Mouse (Mus musculus): ENCODE measurements at regions not wholly inside any gene's neighbourhood (a gene's known extent, or its start where the extent isn't known, plus 50 kb on each side); places are given as distances from the start of the nearest gene placed in this dataset.
A peak's percentile ranks its signal among the peaks of the same experiment; 100 is the strongest.
"Not testable (repeated sequence)": the region's sequence is repeated elsewhere in the genome, so short reads cannot be mapped to it uniquely, and the experiment has no call there.

- DNase-seq (ENCODE audit: low spot score in 2 of 2) = no peak
Observed at GRCm38 (mm10) chr4:5590531-5590930, 797.4 kb upstream of the Impad1 start.

DNA sequence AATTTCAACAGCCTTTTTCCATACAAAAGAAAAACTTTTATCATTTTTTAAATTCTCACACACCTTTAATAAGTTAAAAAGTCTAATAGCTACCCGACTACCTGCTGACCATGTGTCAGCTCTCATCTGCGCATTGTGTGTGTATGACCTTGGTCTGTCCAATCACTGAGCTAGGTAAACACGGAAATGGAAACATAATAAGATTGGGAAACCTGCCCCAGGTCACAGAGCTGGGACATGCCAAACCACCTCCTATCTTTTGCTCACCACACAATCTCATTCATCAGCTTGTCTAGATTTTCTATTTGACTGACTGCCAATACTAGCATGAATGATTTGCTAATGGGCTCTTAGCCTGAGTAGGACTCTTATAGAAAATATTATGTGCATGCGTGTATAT lies 794.3 kb upstream of the Impad1 start:
- DNase-seq (ENCODE audit: low spot score in 2 of 2) = no peak

- DNase-seq (ENCODE audit: low spot score in 2 of 2) = no peak
Observed at GRCm38 (mm10) chr4:5585205-5585604, 792.0 kb upstream of the Impad1 start.

DNA sequence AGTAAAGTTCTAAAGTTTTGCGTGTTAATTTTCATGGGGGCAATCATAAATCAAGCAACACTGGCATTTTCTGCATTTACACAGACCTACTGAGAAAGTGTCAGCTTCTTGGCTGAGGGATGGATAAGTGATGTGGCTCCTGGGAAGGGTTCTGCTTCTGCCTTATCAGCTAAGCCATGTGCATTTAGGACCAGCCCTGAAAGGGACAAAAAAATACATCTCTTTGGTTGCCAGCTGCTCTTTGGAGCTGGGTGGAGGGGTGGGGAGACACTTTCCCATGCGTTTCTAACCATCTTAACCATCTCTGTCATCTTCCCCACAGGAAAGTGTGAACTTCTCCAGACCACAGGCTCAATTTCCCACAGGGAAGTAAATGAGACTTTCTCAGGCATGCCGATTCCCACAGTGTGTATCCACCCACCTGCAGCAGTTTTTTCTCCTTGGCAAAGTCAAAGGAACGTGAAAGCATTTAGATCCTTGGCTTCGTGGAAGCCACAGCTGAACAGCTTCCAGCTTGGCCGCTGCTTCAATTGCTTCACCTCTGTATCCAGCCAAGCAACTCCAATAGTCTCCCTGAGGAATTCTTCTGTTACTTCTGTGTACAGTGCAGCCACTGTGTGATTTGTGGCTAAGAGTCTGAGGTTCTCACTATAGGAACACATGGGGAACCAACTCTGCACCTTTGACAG lies 791.0 kb upstream of the Impad1 start:
- peak in 1 of 2 experiments; percentile 24 for DNase-seq (ENCODE audit: low spot score in 2 of 2)

GRCm38 (mm10) chr4:5568076-5568475 lies 774.9 kb upstream of the Impad1 start:
- no peak for DNase-seq (ENCODE audit: low spot score in 2 of 2)

DNA sequence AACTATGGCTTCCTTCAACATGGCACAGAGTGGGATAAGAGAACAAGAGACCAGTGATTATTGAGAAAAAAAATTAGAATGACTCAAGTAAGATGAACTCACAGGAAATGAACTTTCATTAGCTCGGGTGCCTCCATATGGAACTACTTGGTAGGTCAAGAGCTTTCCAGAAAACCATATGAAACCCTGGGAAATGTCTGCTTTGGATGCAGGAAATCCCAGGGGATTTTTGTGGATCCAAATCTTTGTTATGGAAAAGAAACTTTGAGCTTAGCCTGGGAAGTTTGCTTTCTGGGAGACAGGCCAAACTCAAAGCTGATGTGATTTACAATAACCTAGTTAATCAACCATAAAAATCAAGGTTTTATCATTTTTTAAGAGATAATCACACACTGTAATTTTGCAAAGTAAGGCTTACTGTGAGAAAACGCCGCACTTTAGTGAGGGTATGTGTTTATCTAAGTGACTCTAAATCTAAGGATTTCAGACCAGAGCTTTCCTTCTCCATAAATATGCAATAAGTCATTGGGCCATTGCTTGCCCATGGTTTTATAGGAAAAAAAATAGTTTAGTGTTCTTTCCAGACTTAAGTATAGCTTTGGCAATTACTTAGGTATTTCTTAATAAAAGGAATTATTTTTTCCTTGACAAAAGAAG lies 767.0 kb upstream of the Impad1 start:
- DNase-seq (ENCODE audit: low spot score in 2 of 2) = peak in 1 of 2 experiments; percentile 18

DNA sequence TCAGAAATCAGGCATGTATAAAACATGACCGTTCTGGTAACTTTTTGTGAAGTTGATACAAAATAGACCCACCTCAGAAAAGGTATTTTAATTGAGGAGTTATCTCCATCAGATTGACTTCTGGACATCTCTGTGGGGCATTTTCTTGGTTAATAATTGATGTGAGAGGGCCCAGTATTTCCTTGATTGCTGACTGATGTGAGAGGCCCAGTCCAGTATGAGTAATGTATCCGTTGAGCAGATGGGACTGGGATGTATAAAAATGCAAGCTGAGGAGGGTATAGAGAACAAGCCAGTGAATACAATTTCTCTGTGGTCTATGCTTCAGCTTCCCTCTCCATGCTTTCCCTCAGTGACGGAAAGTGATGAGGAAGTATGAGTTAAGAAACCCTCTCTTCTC lies 747.0 kb upstream of the Impad1 start:
- no peak for DNase-seq (ENCODE audit: low spot score in 2 of 2)

DNA sequence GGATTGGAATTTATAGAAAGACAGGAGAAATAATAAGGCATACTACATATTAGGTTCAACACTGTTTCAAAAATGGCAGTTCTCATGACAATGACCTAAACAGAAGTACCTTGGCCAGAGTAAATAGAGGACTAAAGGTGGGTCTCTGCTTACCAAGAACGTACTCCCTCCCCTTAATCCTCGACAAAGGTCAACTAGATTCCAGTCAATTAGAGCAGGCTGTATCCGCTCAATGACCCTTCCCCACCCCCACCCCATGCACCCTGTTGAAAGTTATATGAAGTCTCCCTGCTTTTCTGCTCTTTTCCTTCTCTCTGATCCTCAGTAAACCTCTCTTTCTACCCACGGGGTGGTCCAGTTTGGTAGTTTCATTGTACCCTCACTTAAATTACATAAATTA lies 737.3 kb upstream of the Impad1 start:
- no peak for DNase-seq (ENCODE audit: low spot score in 2 of 2)

- DNase-seq (ENCODE audit: low spot score in 2 of 2) = no peak
Observed at GRCm38 (mm10) chr4:5518522-5518921, 725.4 kb upstream of the Impad1 start.

GRCm38 (mm10) chr4:5515426-5515825 lies 722.3 kb upstream of the Impad1 start:
- not testable (repeated sequence) for DNase-seq (ENCODE audit: low spot score in 2 of 2)

GRCm38 (mm10) chr4:5511743-5512142 lies 718.6 kb upstream of the Impad1 start:
- no peak for DNase-seq (ENCODE audit: low spot score in 2 of 2)

GRCm38 (mm10) chr4:5509398-5509797 lies 716.2 kb upstream of the Impad1 start:
- no peak for DNase-seq (ENCODE audit: low spot score in 2 of 2)

GRCm38 (mm10) chr4:5495012-5495411 lies 701.9 kb upstream of the Impad1 start:
- DNase-seq (ENCODE audit: low spot score in 2 of 2) = no peak

DNA sequence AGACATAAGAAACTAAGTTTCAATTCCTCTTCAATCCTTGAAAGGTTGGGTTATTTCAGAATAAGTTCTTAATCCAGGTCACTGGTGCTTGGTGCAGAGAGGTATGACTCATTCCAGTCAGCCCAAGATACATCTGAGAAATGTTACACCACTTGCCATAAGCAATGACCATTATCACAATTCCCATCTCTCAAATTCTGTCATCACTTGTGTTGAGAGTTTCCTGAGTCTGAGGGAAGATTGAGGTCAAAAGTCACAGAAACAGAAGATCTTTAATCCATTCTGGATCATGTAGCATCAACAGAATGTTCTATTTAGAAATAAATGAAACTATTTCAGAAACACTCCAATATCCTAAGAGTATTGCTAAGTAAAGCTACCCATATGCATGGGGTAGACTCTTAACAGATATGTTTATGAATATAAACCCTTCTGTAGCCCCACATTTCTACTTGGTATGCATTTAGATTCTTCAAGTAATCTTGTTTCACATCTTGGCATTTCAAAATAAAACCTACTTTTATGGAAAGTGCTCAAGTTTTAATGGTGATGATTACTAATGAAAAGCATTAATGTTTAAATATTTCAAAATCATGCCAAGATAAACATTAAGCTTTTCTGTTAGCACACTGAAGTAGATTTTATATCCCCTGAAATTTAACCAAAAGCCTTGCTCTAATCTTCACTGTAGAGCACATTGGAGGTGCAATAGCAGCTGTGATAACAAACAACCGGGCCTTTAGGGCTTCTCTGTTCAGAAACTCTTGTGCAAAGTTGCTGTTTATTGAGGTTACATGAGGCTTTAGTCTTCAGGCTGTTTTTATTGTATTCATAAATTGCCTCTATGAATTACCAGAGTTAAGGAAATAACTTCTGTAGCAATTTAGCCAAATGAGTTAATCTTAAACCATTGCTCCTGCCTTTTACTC lies 701.2 kb upstream of the Impad1 start:
- no peak for DNase-seq (ENCODE audit: low spot score in 2 of 2)

DNA sequence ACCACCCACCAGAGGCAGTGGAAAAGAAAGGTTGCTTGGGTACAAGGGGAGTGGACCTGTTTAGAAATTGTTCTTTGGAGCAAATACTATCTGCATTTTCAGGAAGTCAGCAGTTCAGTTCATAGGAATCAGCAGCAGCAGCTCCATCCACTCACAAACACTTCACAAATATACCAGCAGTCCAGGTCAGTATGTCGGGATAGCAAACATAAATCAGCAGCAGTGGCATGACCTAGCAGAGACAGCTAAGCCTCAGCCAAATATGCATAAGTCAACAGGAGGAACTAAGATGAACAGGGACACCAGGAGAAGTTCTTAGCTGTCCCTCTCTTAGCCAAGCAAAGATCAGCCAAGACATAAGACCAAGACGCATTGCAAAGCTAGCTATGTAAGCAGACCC lies 693.6 kb upstream of the Impad1 start:
- no peak for DNase-seq (ENCODE audit: low spot score in 2 of 2)

GRCm38 (mm10) chr4:5471891-5472558 lies 678.9 kb upstream of the Impad1 start:
- DNase-seq (ENCODE audit: low spot score in 2 of 2) = no peak

- DNase-seq (ENCODE audit: low spot score in 2 of 2) = no peak
Observed at GRCm38 (mm10) chr4:5459028-5459695, 666.0 kb upstream of the Impad1 start.

DNA sequence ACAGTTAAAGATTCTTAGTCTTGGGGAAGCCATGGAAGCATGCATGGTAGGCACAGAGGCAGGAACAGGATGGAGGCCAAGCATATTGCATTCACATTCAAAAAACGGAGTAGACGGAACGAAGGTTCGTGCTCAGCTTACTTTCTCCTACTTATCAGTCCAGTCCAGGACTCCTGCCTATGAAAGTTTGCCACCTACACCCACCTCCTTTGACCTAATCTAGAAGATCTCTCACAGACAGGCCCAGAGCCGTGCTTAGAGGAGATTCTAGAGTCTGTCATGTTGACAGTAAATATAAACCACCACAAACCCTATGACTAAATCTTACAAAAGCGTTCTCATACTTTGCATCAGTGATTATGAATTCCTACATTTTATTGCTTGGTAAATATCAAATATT lies 657.3 kb upstream of the Impad1 start:
- no peak for DNase-seq (ENCODE audit: low spot score in 2 of 2)

GRCm38 (mm10) chr4:5441339-5442019 lies 648.3 kb upstream of the Impad1 start:
- DNase-seq (ENCODE audit: low spot score in 2 of 2) = no peak

DNA sequence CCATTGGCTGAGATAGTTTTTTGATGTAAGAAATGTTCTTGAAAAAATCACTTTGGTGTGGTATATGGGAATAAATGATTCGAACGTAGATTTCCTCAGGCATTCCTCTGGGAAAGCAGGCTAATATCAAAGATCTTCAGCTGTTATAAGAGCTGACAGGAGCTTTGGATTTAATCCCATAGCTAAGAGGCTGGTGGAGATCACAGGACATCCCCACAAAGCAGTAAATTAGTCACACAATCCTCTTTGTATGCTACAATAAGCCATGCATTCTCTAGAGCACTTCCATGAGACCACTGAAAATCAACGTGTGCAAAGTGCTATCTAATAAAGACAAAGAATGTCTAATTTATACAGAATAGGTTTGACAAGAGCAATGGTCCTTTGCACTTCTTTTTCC lies 643.9 kb upstream of the Impad1 start:
- no peak for DNase-seq (ENCODE audit: low spot score in 2 of 2)
